Mouse (Mus musculus): Measurements from ENCODE around the gene Rnf20. TPM values are rescaled to one million over a fixed set of nuclear protein-coding genes. Genes with fewer than 3 reads are reported as not detected.

The Rnf20 gene
- polyA plus RNA-seq, 1 experiment from 2014 or later, result 31.3 TPM

- Histone ChIP-seq H3K9ac (ENCODE audit: low read depth, low read length) (peak overlapping the region; percentile 67), H3K27me3 (ENCODE audit: insufficient read depth, low read length) (no peaks in the 10 kb centered on the region), H3K4me3 (replicated peaks; ENCODE audit: low read depth, low read length) (peak overlapping the region; percentile 67), H3K4me2 (ENCODE audit: low read length) (peak overlapping the region; percentile 78), H3K27ac (peak overlapping the region; percentile 92), H3K4me1 (replicated peaks; ENCODE audit: insufficient read depth, low read length) (no peaks in the 10 kb centered on the region), H3K36me3 (ENCODE audit: insufficient read depth, low read length) (peaks cover 18% of the 10 kb centered on the region; the same call in 1 of the 2 replicates), H3K9me3 (replicated peaks; ENCODE audit: low read length) (no peaks in the 10 kb centered on the region)
- no peak; the same call in 1 of the 2 replicates for ATAC-seq (replicated peaks; ENCODE audit: low FRiP score, low read depth)
- DNase-seq (ENCODE audit: low spot score), result no peak
- 0% methylated on average over 30 of the region's 30 CpGs for WGBS
- no peak for TF ChIP-seq CTCF (IDR thresholded peaks at IDR 0.05; ENCODE audit: low read depth)
These were observed 304 bp downstream of the Rnf20 start for GRCm38 (mm10) chr4:49632139-49632481.

- no peaks in the 10 kb centered on the region for H3K4me1 ChIP-seq (replicated peaks; ENCODE audit: insufficient read depth, low read length)
- no peak for TF ChIP-seq CTCF (IDR thresholded peaks at IDR 0.05; ENCODE audit: low read depth)
- no peak overlapping the region for H3K9ac ChIP-seq (ENCODE audit: low read depth, low read length)
- H3K27ac ChIP-seq, result no peak overlapping the region
- no peak overlapping the region for H3K4me2 ChIP-seq (ENCODE audit: low read length)
- ATAC-seq (replicated peaks; ENCODE audit: low FRiP score, low read depth) (no peak), DNase-seq (ENCODE audit: low spot score) (no peak)
- peaks cover 48% of the 10 kb centered on the region for H3K36me3 ChIP-seq (ENCODE audit: insufficient read depth, low read length)
- WGBS, result 92% methylated on average over 11 of the region's 11 CpGs
- H3K27me3 ChIP-seq (ENCODE audit: insufficient read depth, low read length), result no peaks in the 10 kb centered on the region
- no peak overlapping the region for H3K4me3 ChIP-seq (replicated peaks; ENCODE audit: low read depth, low read length)
- H3K9me3 ChIP-seq (replicated peaks; ENCODE audit: low read length), result no peaks in the 10 kb centered on the region
These were observed 6.0 kb downstream of the Rnf20 start for GRCm38 (mm10) chr4:49637821-49638220.

GRCm38 (mm10) chr4:49639913-49640312, 8.1 kb downstream of the Rnf20 start:
- Histone ChIP-seq H3K27ac (no peak overlapping the region), H3K4me3 (replicated peaks; ENCODE audit: low read depth, low read length) (no peak overlapping the region), H3K27me3 (ENCODE audit: insufficient read depth, low read length) (no peaks in the 10 kb centered on the region), H3K9me3 (replicated peaks; ENCODE audit: low read length) (no peaks in the 10 kb centered on the region), H3K9ac (ENCODE audit: low read depth, low read length) (no peak overlapping the region), H3K4me2 (ENCODE audit: low read length) (no peak overlapping the region), H3K36me3 (ENCODE audit: insufficient read depth, low read length) (peaks cover 63% of the 10 kb centered on the region), H3K4me1 (replicated peaks; ENCODE audit: insufficient read depth, low read length) (no peaks in the 10 kb centered on the region)
- 66% methylated on average over 2 of the region's 2 CpGs for WGBS
- TF ChIP-seq CTCF (IDR thresholded peaks at IDR 0.05; ENCODE audit: low read depth), result peak; percentile 34; the same call in 1 of the 2 replicates
- ATAC-seq (replicated peaks; ENCODE audit: low FRiP score, low read depth) (no peak), DNase-seq (ENCODE audit: low spot score) (no peak)

GRCm38 (mm10) chr4:49659421-49659820, 27.6 kb downstream of the Rnf20 start:
- Histone ChIP-seq H3K27ac (no peak overlapping the region), H3K36me3 (ENCODE audit: insufficient read depth, low read length) (peaks cover 38% of the 10 kb centered on the region), H3K9me3 (replicated peaks; ENCODE audit: low read length) (no peaks in the 10 kb centered on the region), H3K9ac (ENCODE audit: low read depth, low read length) (no peak overlapping the region), H3K4me2 (ENCODE audit: low read length) (no peak overlapping the region), H3K4me3 (replicated peaks; ENCODE audit: low read depth, low read length) (no peak overlapping the region), H3K4me1 (replicated peaks; ENCODE audit: insufficient read depth, low read length) (no peaks in the 10 kb centered on the region), H3K27me3 (ENCODE audit: insufficient read depth, low read length) (no peaks in the 10 kb centered on the region)
- ATAC-seq (replicated peaks; ENCODE audit: low FRiP score, low read depth) (no peak), DNase-seq (ENCODE audit: low spot score) (no peak)
- no peak for TF ChIP-seq CTCF (IDR thresholded peaks at IDR 0.05; ENCODE audit: low read depth)
- WGBS, result 81% methylated on average over 1 of the region's 1 CpGs

GRCm38 (mm10) chr4:49661664-49662063, 29.9 kb downstream of the Rnf20 start:
- Histone ChIP-seq H3K9me3 (replicated peaks; ENCODE audit: low read length) (no peaks in the 10 kb centered on the region), H3K4me1 (replicated peaks; ENCODE audit: insufficient read depth, low read length) (no peaks in the 10 kb centered on the region), H3K4me2 (ENCODE audit: low read length) (no peak overlapping the region), H3K27me3 (ENCODE audit: insufficient read depth, low read length) (no peaks in the 10 kb centered on the region), H3K9ac (ENCODE audit: low read depth, low read length) (no peak overlapping the region), H3K36me3 (ENCODE audit: insufficient read depth, low read length) (peaks cover 21% of the 10 kb centered on the region; the same call in 1 of the 2 replicates), H3K4me3 (replicated peaks; ENCODE audit: low read depth, low read length) (no peak overlapping the region), H3K27ac (no peak overlapping the region)
- DNase-seq (ENCODE audit: low spot score) (no peak), ATAC-seq (replicated peaks; ENCODE audit: low FRiP score, low read depth) (no peak)
- TF ChIP-seq CTCF (IDR thresholded peaks at IDR 0.05; ENCODE audit: low read depth), result no peak
- WGBS, result 96% methylated on average over 9 of the region's 9 CpGs

GRCm38 (mm10) chr4:49662231-49662630, 30.4 kb downstream of the Rnf20 start:
- Histone ChIP-seq H3K9me3 (replicated peaks; ENCODE audit: low read length) (no peaks in the 10 kb centered on the region), H3K36me3 (ENCODE audit: insufficient read depth, low read length) (peaks cover 19% of the 10 kb centered on the region; the same call in 1 of the 2 replicates), H3K4me3 (replicated peaks; ENCODE audit: low read depth, low read length) (no peak overlapping the region), H3K27ac (no peak overlapping the region), H3K4me1 (replicated peaks; ENCODE audit: insufficient read depth, low read length) (no peaks in the 10 kb centered on the region), H3K27me3 (ENCODE audit: insufficient read depth, low read length) (no peaks in the 10 kb centered on the region), H3K4me2 (ENCODE audit: low read length) (no peak overlapping the region), H3K9ac (ENCODE audit: low read depth, low read length) (no peak overlapping the region)
- ATAC-seq (replicated peaks; ENCODE audit: low FRiP score, low read depth), result no peak
- no peak for DNase-seq (ENCODE audit: low spot score)
- 87% methylated on average over 4 of the region's 4 CpGs for WGBS
- no peak for TF ChIP-seq CTCF (IDR thresholded peaks at IDR 0.05; ENCODE audit: low read depth)

- ATAC-seq (replicated peaks; ENCODE audit: low FRiP score, low read depth) (no peak), DNase-seq (ENCODE audit: low spot score) (no peak)
- Histone ChIP-seq H3K9ac (ENCODE audit: low read depth, low read length) (no peak overlapping the region), H3K4me1 (replicated peaks; ENCODE audit: insufficient read depth, low read length) (no peaks in the 10 kb centered on the region), H3K4me3 (replicated peaks; ENCODE audit: low read depth, low read length) (no peak overlapping the region), H3K9me3 (replicated peaks; ENCODE audit: low read length) (no peaks in the 10 kb centered on the region), H3K4me2 (ENCODE audit: low read length) (no peak overlapping the region), H3K36me3 (ENCODE audit: insufficient read depth, low read length) (peaks cover 14% of the 10 kb centered on the region; the same call in 1 of the 2 replicates), H3K27ac (no peak overlapping the region), H3K27me3 (ENCODE audit: insufficient read depth, low read length) (no peaks in the 10 kb centered on the region)
- no peak for TF ChIP-seq CTCF (IDR thresholded peaks at IDR 0.05; ENCODE audit: low read depth)
- 81% methylated on average over 5 of the region's 5 CpGs for WGBS
These were observed 33.0 kb downstream of the Rnf20 start for GRCm38 (mm10) chr4:49664850-49665249.
